Mouse (Mus musculus) lung, adult 18-20 months (tissue): ENCODE data around the gene Itgb3bp.

ENCODE experiments used
- DNase-seq, 2 experiments: peaks; one replicate each; pipeline ENCODE4 v3.0.0; 2022; ENCODE audit warnings: mixed read lengths in 2 of 2

Gene Itgb3bp

DNA sequence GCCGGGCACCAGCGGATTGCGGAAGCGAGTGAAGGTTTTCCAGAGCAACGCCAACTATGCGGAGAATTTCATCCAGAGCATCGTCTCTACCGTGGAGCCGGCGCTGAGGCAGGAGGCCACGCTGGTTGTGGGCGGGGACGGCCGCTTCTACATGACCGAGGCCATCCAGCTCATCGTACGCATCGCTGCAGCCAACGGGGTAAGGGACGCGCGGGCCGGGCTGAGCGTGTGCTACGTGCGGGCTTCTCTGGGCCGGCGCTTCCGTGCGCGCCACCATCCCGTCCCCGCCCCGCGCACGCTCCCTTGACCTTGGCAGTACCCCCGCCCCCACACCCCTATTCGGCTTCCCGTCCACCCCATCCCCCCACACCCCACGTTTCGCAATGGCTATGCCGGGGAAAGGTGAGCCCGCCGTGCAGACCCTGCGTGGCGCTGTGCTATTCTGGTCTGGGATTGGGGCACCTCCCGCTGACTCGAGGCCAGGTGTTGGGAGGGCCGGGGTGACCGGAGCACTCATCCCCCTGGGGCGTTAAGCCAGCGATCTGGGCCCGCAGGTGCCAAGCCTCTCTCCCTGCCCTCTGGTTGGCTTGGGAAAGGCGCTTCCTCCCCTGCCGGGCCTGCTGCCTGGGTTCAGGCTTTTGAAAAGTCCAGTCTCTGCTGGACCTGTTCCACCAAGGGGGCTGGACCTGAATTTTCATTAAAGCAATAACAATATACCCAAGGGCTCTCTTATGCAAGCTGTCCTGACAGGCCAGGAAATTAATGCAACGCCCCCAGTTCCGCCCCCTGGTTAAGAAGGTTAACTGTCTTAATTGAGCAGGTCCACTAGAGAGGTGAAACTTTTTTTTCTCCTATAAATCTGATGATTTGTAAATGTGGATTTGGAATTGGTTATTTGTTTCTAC, at the start of gene Itgb3bp:
Itgb3bp (minus strand) TSS at position 201 of the 905 bp plus-strand sequence.
- peak; percentile 71 to 75 for DNase-seq

GRCm38 (mm10) chr4:99979326-99979725, 49.7 kb upstream of the Itgb3bp start:
- no peak for DNase-seq

DNA sequence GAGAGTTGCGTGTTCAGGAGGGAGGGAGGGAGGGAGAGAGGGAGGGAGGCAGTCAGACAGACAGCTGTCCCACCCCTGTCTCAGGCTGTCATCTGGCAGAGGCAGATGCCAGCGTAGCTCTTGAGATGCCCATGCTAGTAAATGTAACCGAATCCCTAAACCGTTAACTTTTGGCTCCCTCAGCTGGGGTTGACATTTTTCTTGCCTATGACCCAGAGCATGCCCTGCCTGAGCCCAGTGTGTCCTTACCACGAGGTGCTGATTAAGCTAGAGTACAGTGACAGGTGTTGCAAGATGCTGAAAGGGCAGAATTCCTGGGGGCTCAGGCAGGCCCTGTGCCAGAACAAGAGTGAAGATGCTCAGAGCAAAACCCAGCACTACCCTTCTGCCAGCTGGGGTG, 44.8 kb upstream of the Itgb3bp start:
- no peak for DNase-seq

DNA sequence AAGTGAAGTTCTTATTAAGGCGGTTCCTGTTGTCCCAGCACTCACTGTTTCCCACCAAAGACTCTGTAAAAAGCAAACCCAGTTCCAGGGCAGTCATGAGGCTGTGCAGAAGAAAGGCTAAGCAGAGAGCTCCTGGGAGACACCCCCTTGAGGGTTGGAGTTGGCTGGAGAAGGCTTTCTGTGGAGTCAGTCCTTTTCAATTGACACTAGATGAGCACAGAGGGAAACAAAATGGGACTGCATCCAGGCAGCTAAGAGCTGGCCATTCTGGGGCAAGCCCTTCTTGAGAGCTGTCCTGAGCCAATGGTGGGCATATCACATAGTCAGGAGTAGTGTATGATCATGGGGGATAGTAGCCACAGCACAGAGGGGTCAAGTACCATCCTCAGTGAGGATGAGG, 44.3 kb upstream of the Itgb3bp start:
- no peak for DNase-seq

DNA sequence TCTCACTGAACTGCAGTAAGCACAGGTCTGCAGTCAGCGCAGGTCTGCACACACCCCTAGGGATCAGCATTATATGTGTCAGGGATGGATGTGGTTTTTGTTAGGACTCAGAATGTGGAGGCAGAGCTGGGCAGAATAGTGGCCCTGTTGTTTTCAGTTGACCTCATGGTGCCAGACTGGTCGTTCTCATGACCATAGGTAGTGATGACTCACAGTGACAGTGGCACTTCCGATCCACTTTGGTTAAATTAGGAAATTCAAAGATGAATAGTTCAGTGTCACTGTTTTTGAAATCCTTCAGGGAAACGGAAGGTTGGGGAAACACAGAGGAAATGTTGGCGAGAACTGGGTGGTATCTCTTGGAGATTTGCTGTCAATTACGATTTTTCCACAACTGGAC, 43.3 kb upstream of the Itgb3bp start:
- DNase-seq, result no peak

DNA sequence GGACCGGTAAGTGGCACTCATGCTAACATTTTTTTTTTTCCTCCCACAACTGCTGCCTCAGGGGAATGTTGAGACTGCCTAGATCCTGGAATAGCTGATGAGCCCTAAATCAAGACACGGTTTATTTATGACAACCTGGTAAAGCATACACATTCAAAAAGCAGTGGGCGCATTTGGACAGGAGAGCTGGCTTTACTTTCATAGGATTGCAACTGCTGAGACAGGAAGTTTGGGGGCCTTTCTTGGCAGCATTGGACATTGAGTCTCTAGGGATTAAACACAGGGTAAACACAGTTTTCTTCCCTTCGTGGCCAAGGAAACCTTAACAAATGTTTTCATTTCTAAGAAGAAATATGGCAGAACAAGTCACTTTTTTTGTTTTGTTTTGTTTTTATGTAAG, 40.5 kb upstream of the Itgb3bp start:
- no peak for DNase-seq

DNA sequence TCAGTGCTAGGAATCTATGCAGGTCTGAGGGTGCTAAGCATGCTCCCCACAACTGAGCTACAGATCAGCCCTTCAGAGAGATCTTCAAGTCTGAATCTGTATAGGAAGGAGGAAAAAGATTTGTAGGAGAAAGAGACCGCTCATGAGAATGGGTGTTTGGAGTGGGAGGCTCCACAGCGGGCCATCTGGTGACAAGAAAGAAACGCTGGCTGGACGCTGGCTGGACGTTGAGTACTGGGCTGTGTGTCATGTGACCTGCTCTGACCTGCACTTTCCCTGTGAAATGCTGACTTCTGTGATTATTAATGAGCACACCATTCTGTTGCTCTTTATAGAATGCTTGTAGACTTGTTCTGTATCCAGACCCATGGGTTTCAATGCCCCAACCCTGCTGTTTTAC, 39.7 kb upstream of the Itgb3bp start:
- DNase-seq, result no peak

DNA sequence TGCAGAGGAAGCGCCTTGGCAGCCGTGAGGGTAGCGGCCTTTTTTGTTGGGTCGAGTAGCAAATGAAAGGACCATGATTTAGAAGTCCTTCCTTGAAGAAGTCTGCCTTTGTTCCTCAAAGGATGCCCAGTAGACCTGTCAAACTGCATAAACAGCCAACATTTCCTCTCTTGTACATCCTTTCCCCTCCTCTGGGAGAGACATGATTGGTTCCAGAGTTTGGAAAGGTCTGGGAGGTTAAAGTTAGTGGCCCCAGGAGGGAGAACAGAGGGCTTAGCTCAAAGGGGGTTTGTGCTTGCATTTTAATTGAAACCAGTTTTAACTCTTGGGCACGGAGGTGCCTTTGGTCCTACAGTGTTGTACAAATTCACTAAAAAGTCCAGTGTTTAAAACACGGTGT, 36.9 kb upstream of the Itgb3bp start:
- no peak for DNase-seq

DNA sequence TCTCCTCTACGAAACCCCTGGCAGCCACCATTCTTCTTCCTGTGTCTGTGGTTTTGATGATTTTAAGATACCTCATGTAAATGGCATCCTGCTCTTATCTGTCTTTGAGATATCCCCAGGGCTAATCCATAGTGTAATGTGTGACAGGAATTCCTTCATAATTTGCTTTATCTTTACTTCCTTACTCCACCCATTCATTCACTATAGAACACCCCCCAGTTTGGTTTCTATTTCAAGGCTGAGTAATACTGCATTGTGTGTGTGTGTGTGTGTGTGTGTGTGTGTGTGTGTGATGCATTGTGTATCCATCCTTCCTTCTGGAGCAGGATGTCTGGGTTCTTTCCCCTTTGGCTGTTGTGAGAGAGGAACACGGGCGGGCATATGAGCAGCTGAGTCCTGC, 29.7 kb upstream of the Itgb3bp start:
- no peak for DNase-seq

- DNase-seq, result no peak
Measured at GRCm38 (mm10) chr4:99958084-99958815, 28.6 kb upstream of the Itgb3bp start.

- no peak for DNase-seq
Measured at GRCm38 (mm10) chr4:99957186-99957585, 27.6 kb upstream of the Itgb3bp start.

- DNase-seq, result no peak
Measured at GRCm38 (mm10) chr4:99955396-99955795, 25.8 kb upstream of the Itgb3bp start.

DNA sequence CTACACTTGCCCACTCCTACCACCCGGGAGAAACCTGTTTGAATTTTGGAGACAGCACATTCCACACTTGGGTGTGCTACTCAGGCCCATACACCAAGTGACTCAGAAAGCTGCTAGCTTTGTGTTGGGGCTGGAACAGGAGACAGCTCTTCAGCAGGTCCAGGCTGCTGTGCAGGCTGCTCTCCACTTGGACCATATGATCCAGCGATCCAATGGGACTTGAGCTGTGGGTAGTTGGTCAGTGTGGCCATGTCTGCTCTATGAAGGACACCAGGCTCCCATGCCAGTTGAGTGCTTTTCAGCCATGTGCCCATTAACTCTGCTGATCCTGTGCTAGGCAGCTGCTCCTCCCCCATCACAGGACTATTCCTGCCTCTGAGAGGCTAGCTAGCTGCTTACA, 24.3 kb upstream of the Itgb3bp start:
- DNase-seq, result no peak

DNA sequence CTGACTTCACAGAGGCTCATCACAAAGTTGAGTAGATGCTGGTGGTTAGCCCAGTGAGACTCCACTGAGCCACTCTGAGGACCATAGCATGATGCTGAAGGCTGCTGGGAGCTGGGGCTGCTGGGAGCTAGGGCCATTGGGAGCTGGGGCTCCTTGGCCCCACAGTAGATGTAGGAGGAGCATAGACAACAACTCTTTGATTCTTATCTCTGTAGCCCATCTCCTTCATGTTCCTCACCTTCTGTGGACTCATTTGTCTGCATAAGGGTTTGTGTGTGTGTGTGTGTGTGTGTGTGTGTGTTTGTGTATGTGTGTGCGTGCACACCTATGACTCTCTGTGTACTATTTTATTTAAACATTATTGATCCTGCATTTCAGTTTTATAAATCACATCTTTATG, 18.3 kb upstream of the Itgb3bp start:
- DNase-seq, result no peak

DNA sequence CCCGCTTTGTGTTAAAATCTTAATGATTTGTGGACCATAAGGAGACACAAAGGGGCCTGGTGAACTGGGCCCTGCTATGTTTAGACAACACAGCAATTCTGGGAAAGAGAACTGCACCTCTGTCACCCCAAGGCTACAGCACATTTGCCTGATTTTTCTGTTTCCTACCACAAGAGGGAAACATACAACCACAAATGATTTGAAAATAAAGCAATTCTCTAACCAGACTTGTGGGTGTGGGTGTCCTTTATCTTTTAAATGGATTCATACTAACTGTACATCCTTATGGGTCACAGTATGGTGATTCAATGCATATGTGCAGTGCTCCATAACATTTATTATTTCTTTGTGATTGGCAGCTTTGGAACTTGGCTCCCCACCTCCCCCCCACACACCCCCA, 17.6 kb upstream of the Itgb3bp start:
- DNase-seq, result no peak

DNA sequence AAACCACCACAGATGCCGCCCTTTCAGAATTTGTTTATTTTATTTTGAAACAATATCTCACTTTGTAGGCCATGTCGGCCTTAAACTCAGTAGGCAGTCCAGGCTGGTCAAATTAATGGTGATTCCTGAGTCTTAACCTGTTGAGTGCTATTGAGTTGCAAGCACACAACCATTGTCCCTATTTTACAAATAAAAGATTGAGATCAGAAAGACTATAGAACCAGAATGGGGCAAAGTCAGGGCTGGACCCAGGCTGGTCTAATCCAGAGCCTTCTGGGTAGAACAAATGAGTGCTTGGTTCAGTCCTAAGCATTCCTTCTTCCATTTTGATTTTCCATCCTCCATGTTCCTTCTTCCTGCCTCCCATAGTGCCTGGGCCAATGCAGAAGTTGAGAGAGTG, 16.9 kb upstream of the Itgb3bp start:
- no peak for DNase-seq

DNA sequence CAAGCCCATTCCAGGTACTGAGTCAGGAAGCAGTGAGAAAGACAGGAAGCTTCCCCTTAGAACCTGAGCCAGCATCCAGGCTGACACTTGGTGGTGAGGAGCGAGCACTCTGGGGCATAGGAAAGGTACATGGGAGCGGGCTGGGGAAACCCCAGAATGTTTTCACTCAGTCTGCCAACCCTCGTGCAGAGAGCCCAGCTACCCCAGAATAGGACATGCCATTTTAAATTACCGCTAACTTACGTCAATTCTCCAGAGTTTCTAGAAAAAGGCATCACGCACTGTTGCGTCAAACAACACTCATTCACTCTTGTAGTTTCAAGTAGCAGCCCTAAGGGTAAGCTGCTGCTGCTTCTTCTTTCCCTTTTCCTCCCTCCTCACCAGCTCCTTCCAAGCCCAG, 15.4 kb upstream of the Itgb3bp start:
- no peak for DNase-seq

GRCm38 (mm10) chr4:99944606-99945005, 15.0 kb upstream of the Itgb3bp start:
- no peak for DNase-seq

- DNase-seq, result peak; percentile 61 to 67
Measured at GRCm38 (mm10) chr4:99941655-99942414, 12.2 kb upstream of the Itgb3bp start.

- peak; percentile 30 to 55 for DNase-seq
Measured at GRCm38 (mm10) chr4:99939711-99940505, 10.3 kb upstream of the Itgb3bp start.

GRCm38 (mm10) chr4:99936278-99936677, 6.7 kb upstream of the Itgb3bp start:
- DNase-seq, result no peak

DNA sequence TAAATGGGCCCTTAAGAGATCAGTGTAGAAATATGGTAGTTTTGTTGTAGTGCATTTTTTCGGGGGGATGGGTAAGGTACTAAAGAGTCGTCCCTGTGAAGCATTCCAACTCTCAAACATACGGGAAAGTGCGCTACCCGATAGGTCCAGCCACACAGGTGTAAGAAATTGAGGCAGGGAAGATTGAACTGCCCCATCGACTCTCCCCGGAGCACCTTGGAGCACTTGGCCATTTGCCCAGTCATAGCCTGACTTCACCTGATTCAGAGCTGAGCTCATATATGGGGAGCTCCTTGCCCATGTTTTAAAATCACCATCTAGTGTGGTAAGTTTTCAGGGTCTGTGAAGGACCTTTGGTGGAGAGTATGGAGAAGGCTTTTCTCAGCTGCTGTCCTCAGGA, 5.2 kb upstream of the Itgb3bp start:
- DNase-seq, result peak in 1 of 2 experiments; percentile 34

DNA sequence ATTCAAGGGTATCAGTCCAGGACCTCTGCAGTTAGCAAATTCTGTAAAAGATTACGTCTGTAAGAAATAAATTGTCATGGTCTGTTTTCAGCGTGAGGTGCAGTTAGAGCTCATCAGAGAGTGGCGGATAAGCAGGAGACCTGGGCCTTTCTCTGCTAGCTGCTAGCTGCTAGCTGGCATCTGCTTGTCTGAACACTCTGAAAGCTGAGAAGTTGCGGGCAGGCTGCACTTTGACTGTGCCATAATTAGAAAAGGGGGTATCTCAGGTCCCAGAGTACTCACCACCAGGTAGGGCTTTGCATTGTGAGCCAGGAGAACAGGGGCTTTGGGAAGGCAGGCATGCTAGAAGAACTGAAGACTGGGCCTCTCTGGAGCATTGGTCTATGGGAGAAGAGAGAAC, 2.2 kb upstream of the Itgb3bp start:
- DNase-seq, result no peak
